Comparison of ENCODE assay signal across 8 mouse cellular contexts in the genomic region with DNA sequence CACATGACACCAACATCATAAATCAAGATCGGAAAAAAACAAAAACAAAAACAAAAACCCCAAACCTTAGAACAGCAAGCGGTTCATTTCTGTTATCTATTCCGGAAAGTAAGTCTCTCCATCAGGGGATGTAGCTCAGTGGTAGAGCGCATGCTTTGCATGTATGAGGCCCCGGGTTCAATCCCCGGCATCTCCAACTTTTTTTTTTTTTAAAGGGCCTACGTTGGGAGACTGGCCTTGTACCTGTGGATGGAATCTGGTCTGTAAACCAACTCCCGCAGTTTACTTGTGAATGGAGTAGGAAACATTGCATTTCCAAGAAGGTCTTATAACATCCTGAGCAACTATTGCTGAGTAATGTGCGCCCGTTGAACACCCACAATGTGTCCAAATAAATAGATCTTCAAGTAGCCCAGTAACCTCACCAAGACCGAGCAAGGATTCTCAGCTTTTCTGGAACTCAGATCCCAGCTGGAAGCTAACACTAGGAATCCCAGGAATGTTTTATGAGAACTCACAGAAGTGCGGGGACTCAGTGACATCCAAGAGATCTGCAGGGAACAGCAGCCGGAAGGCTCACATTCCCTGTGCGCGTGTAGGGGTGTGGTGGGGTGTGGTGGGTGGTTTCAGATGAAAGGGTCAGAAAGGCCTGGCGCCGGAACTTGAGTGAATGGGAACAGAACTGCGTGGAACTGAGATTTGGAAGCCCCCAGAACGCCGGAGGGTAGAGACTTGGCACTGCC. TPM values are rescaled to one million over a fixed set of nuclear protein-coding genes. Genes with fewer than 3 reads are reported as not detected.
DNase-seq lines count a peak whose midpoint lies in the region; ATAC-seq lines count a peak whose summit lies in the region.

No protein-coding gene starts in this region.

- no peak overlapping the region for H3K9ac ChIP-seq in embryonic facial prominence, embryonic 11.5 days (replicated peaks; ENCODE audit: low read length)
- no peak overlapping the region for H3K9ac ChIP-seq in hindbrain, embryonic 16.5 days (ENCODE audit: low read depth, low read length)
- peak overlapping the region; percentile 35 for H3K9ac ChIP-seq in liver, embryonic 15.5 days

- no peaks in the 10 kb centered on the region for H3K27me3 ChIP-seq in embryonic facial prominence, embryonic 11.5 days (ENCODE audit: control insufficient read depth, insufficient read depth, low read length)
- H3K27me3 ChIP-seq in hindbrain, embryonic 16.5 days (replicated peaks; ENCODE audit: control insufficient read depth, insufficient read depth, low read length), result no peaks in the 10 kb centered on the region
- H3K27me3 ChIP-seq in liver, embryonic 15.5 days, result no peaks in the 10 kb centered on the region

- peak overlapping the region; percentile 22 for H3K4me2 ChIP-seq in embryonic facial prominence, embryonic 11.5 days (ENCODE audit: low read depth, low read length)
- H3K4me2 ChIP-seq in hindbrain, embryonic 16.5 days (ENCODE audit: low read length), result peak overlapping the region; percentile 42
- peak overlapping the region; percentile 96 for H3K4me2 ChIP-seq in liver, embryonic 15.5 days

- H3K4me1 ChIP-seq in embryonic facial prominence, embryonic 11.5 days (ENCODE audit: control insufficient read depth, insufficient read depth, low read length), result no peaks in the 10 kb centered on the region
- peaks cover 10% of the 10 kb centered on the region for H3K4me1 ChIP-seq in hindbrain, embryonic 16.5 days (ENCODE audit: control insufficient read depth, insufficient read depth, low read depth, low read length)
- peaks cover 52% of the 10 kb centered on the region for H3K4me1 ChIP-seq in liver, embryonic 15.5 days (replicated peaks)

- 6% methylated on average over 20 of the region's 20 CpGs for WGBS in embryonic facial prominence, embryonic 11.5 days
- 9% methylated on average over 20 of the region's 20 CpGs for WGBS in hindbrain, embryonic 16.5 days
- 17% methylated on average over 20 of the region's 20 CpGs for WGBS in liver, embryonic 15.5 days (ENCODE audit: insufficient replicate concordance)

- no peak overlapping the region for H3K27ac ChIP-seq in embryonic facial prominence, embryonic 11.5 days (replicated peaks; ENCODE audit: low read depth, low read length)
- H3K27ac ChIP-seq in hindbrain, embryonic 16.5 days (ENCODE audit: low read depth, low read length), result no peak overlapping the region; the same call in 1 of the 2 replicates
- H3K27ac ChIP-seq in liver, embryonic 15.5 days (replicated peaks), result peak overlapping the region; percentile 63

- peak; percentile 42 for DNase-seq in kidney, adult 18-20 months
- DNase-seq in kidney, adult 11 months, result no peak
- DNase-seq in ES-CJ7 (ENCODE audit: low read depth, low spot score), result peak; percentile 85
- DNase-seq in embryonic facial prominence, embryonic 11.5 days (ENCODE audit: low spot score), result peak; percentile 80
- peak; percentile 53 for DNase-seq in skeletal muscle tissue, adult 2 months (ENCODE audit: low read depth, low spot score)

- peak overlapping the region; percentile 29 for H3K4me3 ChIP-seq in embryonic facial prominence, embryonic 11.5 days (ENCODE audit: low read depth, low read length)
- peak overlapping the region; percentile 25 for H3K4me3 ChIP-seq in hindbrain, embryonic 16.5 days (ENCODE audit: low read length)
- peak overlapping the region; percentile 51 for H3K4me3 ChIP-seq in liver, embryonic 15.5 days (replicated peaks)

- H3K36me3 ChIP-seq in embryonic facial prominence, embryonic 11.5 days (replicated peaks; ENCODE audit: control insufficient read depth, insufficient read depth, low read depth, low read length), result no peaks in the 10 kb centered on the region; the same call in 1 of the 2 replicates
- peaks cover 10% of the 10 kb centered on the region for H3K36me3 ChIP-seq in hindbrain, embryonic 16.5 days (ENCODE audit: control insufficient read depth, insufficient read depth, low read length)
- H3K36me3 ChIP-seq in liver, embryonic 15.5 days (replicated peaks), result peaks cover 15% of the 10 kb centered on the region

- H3K9me3 ChIP-seq in embryonic facial prominence, embryonic 11.5 days (replicated peaks; ENCODE audit: control insufficient read depth, low read length), result no peaks in the 10 kb centered on the region
- H3K9me3 ChIP-seq in hindbrain, embryonic 16.5 days (ENCODE audit: control insufficient read depth, low read length), result no peaks in the 10 kb centered on the region
- no peaks in the 10 kb centered on the region for H3K9me3 ChIP-seq in liver, embryonic 15.5 days (replicated peaks)

- ATAC-seq in embryonic facial prominence, embryonic 11.5 days (replicated peaks; ENCODE audit: insufficient number of reproducible peaks, low FRiP score, low TSS enrichment, low read depth), result no peak
- peak; percentile 34; the same call in 1 of the 2 replicates for ATAC-seq in hindbrain, embryonic 16.5 days
- ATAC-seq in liver, embryonic 15.5 days (ENCODE audit: insufficient read depth), result peak; percentile 40; the same call in 1 of the 2 replicates
- ATAC-seq in erythroid progenitor cell, adult 5-6 weeks (replicated peaks; ENCODE audit: low FRiP score, poor library complexity, severe bottlenecking), result no peak

RNA-seq across cellular contexts. Expression of gene Ubc, which starts 19.5 kb away (rescaled TPM):
- polyA plus RNA-seq in embryonic facial prominence, embryonic 11.5 days (2014; fragmentation: Nextera tagmentation; extraction: Ambion mirVana), result 1,016 and 1,055 TPM in 2 replicates
- polyA plus RNA-seq in hindbrain, embryonic 16.5 days (2015; fragmentation: Nextera tagmentation; extraction: Ambion mirVana), result 1,508 and 1,522 TPM in 2 replicates
- 563 and 623 TPM in 2 replicates for polyA plus RNA-seq in liver, embryonic 15.5 days (2015; fragmentation: Nextera tagmentation; extraction: Ambion mirVana)
- total RNA-seq in erythroid progenitor cell, adult 5-6 weeks (2015; ENCODE audit: low replicate concordance), result 158 and 186 TPM in 2 replicates
- 215 and 222 TPM in 2 replicates for total RNA-seq in erythroid progenitor cell, adult 5-6 weeks (2017; ENCODE audit: low replicate concordance)

RNA-seq across cellular contexts. Expression of gene Gm10382, which starts 20.4 kb away (rescaled TPM):
- polyA plus RNA-seq in embryonic facial prominence, embryonic 11.5 days (2014; fragmentation: Nextera tagmentation; extraction: Ambion mirVana), result not detected in 2 replicates
- 0.45 and 0.55 TPM in 2 replicates for polyA plus RNA-seq in hindbrain, embryonic 16.5 days (2015; fragmentation: Nextera tagmentation; extraction: Ambion mirVana)
- polyA plus RNA-seq in liver, embryonic 15.5 days (2015; fragmentation: Nextera tagmentation; extraction: Ambion mirVana), result 0.31 and 0.35 TPM in 2 replicates
- total RNA-seq in erythroid progenitor cell, adult 5-6 weeks (2015; ENCODE audit: low replicate concordance), result not detected in 2 replicates
- total RNA-seq in erythroid progenitor cell, adult 5-6 weeks (2017; ENCODE audit: low replicate concordance), result not detected in 2 replicates

RNA-seq across cellular contexts. Expression of gene Dhx37, which starts 24.4 kb away (rescaled TPM):
- polyA plus RNA-seq in embryonic facial prominence, embryonic 11.5 days (2014; fragmentation: Nextera tagmentation; extraction: Ambion mirVana), result 7.2 and 9.0 TPM in 2 replicates
- 10.2 and 12.0 TPM in 2 replicates for polyA plus RNA-seq in hindbrain, embryonic 16.5 days (2015; fragmentation: Nextera tagmentation; extraction: Ambion mirVana)
- polyA plus RNA-seq in liver, embryonic 15.5 days (2015; fragmentation: Nextera tagmentation; extraction: Ambion mirVana), result 4.8 and 4.9 TPM in 2 replicates
- 3.2 and 5.0 TPM in 2 replicates for total RNA-seq in erythroid progenitor cell, adult 5-6 weeks (2015; ENCODE audit: low replicate concordance)
- 3.6 and 15.9 TPM in 2 replicates for total RNA-seq in erythroid progenitor cell, adult 5-6 weeks (2017; ENCODE audit: low replicate concordance)

RNA-seq across cellular contexts. Expression of gene Bri3bp, which starts 31.8 kb away (rescaled TPM):
- 26.3 and 29.2 TPM in 2 replicates for polyA plus RNA-seq in embryonic facial prominence, embryonic 11.5 days (2014; fragmentation: Nextera tagmentation; extraction: Ambion mirVana)
- polyA plus RNA-seq in hindbrain, embryonic 16.5 days (2015; fragmentation: Nextera tagmentation; extraction: Ambion mirVana), result 40.2 and 42.5 TPM in 2 replicates
- 23.5 and 25.8 TPM in 2 replicates for polyA plus RNA-seq in liver, embryonic 15.5 days (2015; fragmentation: Nextera tagmentation; extraction: Ambion mirVana)
- total RNA-seq in erythroid progenitor cell, adult 5-6 weeks (2015; ENCODE audit: low replicate concordance), result 5.4 and 10.5 TPM in 2 replicates
- 2.0 and 2.4 TPM in 2 replicates for total RNA-seq in erythroid progenitor cell, adult 5-6 weeks (2017; ENCODE audit: low replicate concordance)

Comparison
In these comparisons a context has a peak if more than half of its experiments do, and no peak if none do; other contexts are left out.
1. ATAC-seq: peak in hindbrain, embryonic 16.5 days (single experiment) and liver, embryonic 15.5 days (single experiment); none in embryonic facial prominence, embryonic 11.5 days (single experiment) and erythroid progenitor cell, adult 5-6 weeks (single experiment).
2. H3K4me2 ChIP-seq: peak in every context shown above with its lines; median percentile 96 in liver, embryonic 15.5 days; 42 in hindbrain, embryonic 16.5 days; 22 in embryonic facial prominence, embryonic 11.5 days.
3. Peak in every context shown above with its lines, with median percentiles within 50 percentile points of each other: H3K4me3 ChIP-seq.